Mouse (Mus musculus) heart, embryonic 15.5 days (tissue): Measurements from ENCODE around the gene Gm7138. TPM values are rescaled to one million over a fixed set of nuclear protein-coding genes. Genes with fewer than 3 reads are reported as not detected.
"Not testable (repeated sequence)": the region's sequence is repeated elsewhere in the genome, so short reads cannot be mapped to it uniquely, and the experiment has no call there.

ENCODE experiments used
- ATAC-seq: fragments of 200-750 bp; cut with Nextera tagmentation; replicated peaks from 2 replicates; pipeline ENCODE4 v1.8.0; 2017; ENCODE audit warnings: low read depth, moderate TSS enrichment; ENCODE audit not compliant: insufficient number of reproducible peaks, insufficient read depth, low FRiP score
- H3K27ac ChIP-seq: fragments of 300-500 bp; sonication (generic); 2 replicates; pipeline ENCODE4 v1.5.1; 2015; ENCODE audit warnings: mild to moderate bottlenecking, inconsistent platforms
- H3K27me3 ChIP-seq: fragments of 300-500 bp; sonication (generic); 2 replicates; pipeline ENCODE4 v1.6.1; 2015; ENCODE audit warnings: inconsistent platforms
- H3K36me3 ChIP-seq: fragments of 300-500 bp; sonication (generic); 2 replicates; pipeline ENCODE4 v1.6.1; 2015; ENCODE audit warnings: mild to moderate bottlenecking, inconsistent platforms
- H3K4me1 ChIP-seq: fragments of 300-500 bp; sonication (generic); replicated peaks from 2 replicates; pipeline ENCODE4 v1.6.1; 2015; ENCODE audit warnings: inconsistent platforms
- H3K4me2 ChIP-seq: fragments of 300-500 bp; sonication (generic); 2 replicates; pipeline ENCODE4 v1.6.1; 2015; ENCODE audit warnings: inconsistent platforms, mild to moderate bottlenecking, moderate library complexity
- H3K4me3 ChIP-seq: fragments of 300-500 bp; sonication (generic); 2 replicates; pipeline ENCODE4 v1.5.1; 2015; ENCODE audit warnings: mild to moderate bottlenecking, inconsistent platforms
- H3K9ac ChIP-seq: fragments of 300-500 bp; sonication (generic); 2 replicates; pipeline ENCODE4 v1.6.1; 2015; ENCODE audit warnings: mild to moderate bottlenecking, inconsistent platforms
- H3K9me3 ChIP-seq: fragments of 300-500 bp; sonication (generic); replicated peaks from 2 replicates; pipeline ENCODE4 v1.6.1; 2016; ENCODE audit warnings: inconsistent platforms
- WGBS: fragments of 180-500 bp; shearing (Covaris S2); methylation state at CpG from one replicate; pipeline ENCODE4 v1.1.7; 2015; ENCODE audit warnings: mixed read lengths; 5-methylcytosine and 5-hydroxymethylcytosine counted together
- polyA plus RNA-seq: library from polyadenylated mRNA; unstranded; fragments of >200 nt; fragmentation: Nextera tagmentation; extraction: Ambion mirVana; gene quantifications from 2 replicates; pipeline ENCODE4 v1.2.1, GENCODE M21; 2015

The Gm7138 gene
- polyA plus RNA-seq, 1 experiment from 2014 or later = not detected

GRCm38 (mm10) chr10:77741924-77742688 is 34.6 kb downstream of the Gm7138 start, which contains the start of gene Gm18596:
Gene Gm18596, minus strand, starts transcription at chr10:77742638.
- H3K9ac ChIP-seq, H3K4me1 ChIP-seq, H3K4me2 ChIP-seq, H3K9me3 ChIP-seq, H3K36me3 ChIP-seq, H3K4me3 ChIP-seq, ATAC-seq, H3K27me3 ChIP-seq, H3K27ac ChIP-seq: not testable (repeated sequence)
- WGBS = 44% methylated on average over 5 of the region's 5 CpGs

- 83% methylated on average over 4 of the region's 4 CpGs for WGBS
- no peaks in the 10 kb centered on the region for H3K27me3 ChIP-seq
- H3K9me3 ChIP-seq = 0 out of 2 replicates have a peak, but pooled peaks cover 4% of the 10 kb centered on the region
- no peaks in the 10 kb centered on the region for H3K36me3 ChIP-seq
- no peak overlapping the region for H3K4me3 ChIP-seq
- no peak overlapping the region for H3K4me2 ChIP-seq
- no peak overlapping the region for H3K27ac ChIP-seq
- ATAC-seq = no peak
- no peak overlapping the region for H3K9ac ChIP-seq
- H3K4me1 ChIP-seq = no peaks in the 10 kb centered on the region
Observed at GRCm38 (mm10) chr10:77738929-77739328, 37.8 kb downstream of the Gm7138 start.

- no peak overlapping the region for H3K27ac ChIP-seq
- H3K4me3 ChIP-seq = no peak overlapping the region
- no peaks in the 10 kb centered on the region; the same call in 1 of the 2 replicates for H3K27me3 ChIP-seq
- no peaks in the 10 kb centered on the region for H3K36me3 ChIP-seq
- no peak overlapping the region for H3K9ac ChIP-seq
- ATAC-seq = no peak
- 0 out of 2 replicates have a peak, but pooled peaks cover 4% of the 10 kb centered on the region for H3K9me3 ChIP-seq
- no peak overlapping the region for H3K4me2 ChIP-seq
- H3K4me1 ChIP-seq = no peaks in the 10 kb centered on the region
- WGBS = 88% methylated on average over 1 of the region's 1 CpGs
Observed at GRCm38 (mm10) chr10:77735928-77736327, 40.8 kb downstream of the Gm7138 start.

- Histone ChIP-seq H3K4me2 (no peak overlapping the region), H3K4me3 (no peak overlapping the region), H3K27ac (no peak overlapping the region), H3K27me3 (no peaks in the 10 kb centered on the region; the same call in 1 of the 2 replicates), H3K36me3 (no peaks in the 10 kb centered on the region), H3K9ac (no peak overlapping the region), H3K9me3 (no peaks in the 10 kb centered on the region), H3K4me1 (no peaks in the 10 kb centered on the region)
- WGBS = 52% methylated on average over 4 of the region's 4 CpGs
- no peak for ATAC-seq
Observed at GRCm38 (mm10) chr10:77729241-77729640, 47.5 kb downstream of the Gm7138 start.

- no peak for ATAC-seq
- Histone ChIP-seq H3K4me1 (no peaks in the 10 kb centered on the region), H3K9ac (no peak overlapping the region), H3K4me3 (no peak overlapping the region), H3K9me3 (no peaks in the 10 kb centered on the region), H3K27me3 (no peaks in the 10 kb centered on the region; the same call in 1 of the 2 replicates), H3K27ac (no peak overlapping the region), H3K4me2 (no peak overlapping the region), H3K36me3 (no peaks in the 10 kb centered on the region)
- WGBS = 54% methylated on average over 4 of the region's 4 CpGs
Observed at GRCm38 (mm10) chr10:77728280-77728679, 48.5 kb downstream of the Gm7138 start.

Other genes with a start within 250 kb of the Gm7138 start
- 2.1 and 6.2 TPM in 2 replicates for gene Itgb2, start 246.7 kb downstream of the Gm7138 start, polyA plus RNA-seq
- gene Pttg1ip, start 195.2 kb downstream of the Gm7138 start, polyA plus RNA-seq = 105 and 125 TPM in 2 replicates
- 138 and 169 TPM in 2 replicates for gene Sumo3, start 170.8 kb downstream of the Gm7138 start, polyA plus RNA-seq
- gene Gm49325, start 170.7 kb downstream of the Gm7138 start, polyA plus RNA-seq = 0.60 and 3.9 TPM in 2 replicates
- gene Ube2g2, start 154.7 kb downstream of the Gm7138 start, polyA plus RNA-seq = 66.3 and 85.1 TPM in 2 replicates
- gene Tspear, start 90.4 kb downstream of the Gm7138 start, polyA plus RNA-seq = 0.42 TPM in 1 of 2 replicates, not detected in the other
- gene Gm19402, start 86.2 kb downstream of the Gm7138 start, polyA plus RNA-seq = not detected in 2 replicates
- gene Gm9508, start 79.7 kb downstream of the Gm7138 start, polyA plus RNA-seq = not detected in 2 replicates
- gene Gm10272, start 70.3 kb downstream of the Gm7138 start, polyA plus RNA-seq = not detected in 2 replicates
- gene Gm10024, start 65.5 kb downstream of the Gm7138 start, polyA plus RNA-seq = not detected in 2 replicates
- gene Gm10142, start 61.1 kb downstream of the Gm7138 start, polyA plus RNA-seq = not detected in 2 replicates
- gene Krtap12-1, start 56.3 kb downstream of the Gm7138 start, polyA plus RNA-seq = not detected in 2 replicates
- not detected in 2 replicates for gene Gm10100, start 50.5 kb downstream of the Gm7138 start, polyA plus RNA-seq
- not detected in 2 replicates for gene Gm18596, start 34.3 kb downstream of the Gm7138 start, polyA plus RNA-seq
- gene Gm9736, start 25.6 kb downstream of the Gm7138 start, polyA plus RNA-seq = not detected in 2 replicates
- not detected in 2 replicates for gene Gm3233, start 17.3 kb downstream of the Gm7138 start, polyA plus RNA-seq
- not detected in 2 replicates for gene Gm3238, start 5.6 kb downstream of the Gm7138 start, polyA plus RNA-seq
- not detected in 2 replicates for gene Gm3250, start 5.6 kb upstream of the Gm7138 start, polyA plus RNA-seq
- gene Gm7137, start 11.3 kb upstream of the Gm7138 start, polyA plus RNA-seq = not detected in 2 replicates
- gene Gm9639, start 18.1 kb upstream of the Gm7138 start, polyA plus RNA-seq = not detected in 2 replicates
- not detected in 2 replicates for gene Gm19668, start 22.2 kb upstream of the Gm7138 start, polyA plus RNA-seq
- gene Gm9507, start 34.9 kb upstream of the Gm7138 start, polyA plus RNA-seq = not detected in 2 replicates
- gene Gm2696, start 37.7 kb upstream of the Gm7138 start, polyA plus RNA-seq = not detected in 2 replicates
- gene Krtap10-4, start 50.2 kb upstream of the Gm7138 start, polyA plus RNA-seq = not detected in 2 replicates
- not detected in 2 replicates for gene Krtap10-10, start 59.0 kb upstream of the Gm7138 start, polyA plus RNA-seq
- gene Gm36176, start 69.9 kb upstream of the Gm7138 start, polyA plus RNA-seq = not detected in 2 replicates
- gene Gm10318, start 75.9 kb upstream of the Gm7138 start, polyA plus RNA-seq = not detected in 2 replicates
- gene Gm3285, start 85.0 kb upstream of the Gm7138 start, polyA plus RNA-seq = not detected in 2 replicates
- gene Lrrc3, start 125.6 kb upstream of the Gm7138 start, polyA plus RNA-seq = 1.1 and 2.2 TPM in 2 replicates
- 0.34 and 2.5 TPM in 2 replicates for gene Trpm2, start 193.6 kb upstream of the Gm7138 start, polyA plus RNA-seq
- 16.7 and 20.8 TPM in 2 replicates for gene 1810043G02Rik, start 201.6 kb upstream of the Gm7138 start, polyA plus RNA-seq
- gene Pfkl, start 233.1 kb upstream of the Gm7138 start, polyA plus RNA-seq = 167 and 185 TPM in 2 replicates